Mouse (Mus musculus) stomach, postnatal 0 days (tissue): ENCODE data around the gene Il34. TPM values are rescaled to one million over a fixed set of nuclear protein-coding genes. Genes with fewer than 3 reads are reported as not detected.

Source experiments
- ATAC-seq: fragments of 200-750 bp; cut with Nextera tagmentation; 2 replicates; pipeline ENCODE4 v1.8.0; 2017; ENCODE audit not compliant: low FRiP score, low TSS enrichment
- DNase-seq: peaks from one replicate; pipeline ENCODE4 v3.0.0-alpha.2; 2016; ENCODE audit warnings: low spot score
- H3K27ac ChIP-seq: fragments of 300-500 bp; sonication (generic); replicated peaks from 2 replicates; pipeline ENCODE4 v1.5.1; 2014; ENCODE audit warnings: mild to moderate bottlenecking, control low read depth
- H3K27me3 ChIP-seq: fragments of 300-500 bp; sonication (generic); 2 replicates; pipeline ENCODE4 v1.6.1; 2014; ENCODE audit warnings: low read length; ENCODE audit not compliant: control insufficient read depth, insufficient read depth
- H3K36me3 ChIP-seq: fragments of 300-500 bp; sonication (generic); 2 replicates; pipeline ENCODE4 v1.6.1; 2014; ENCODE audit warnings: low read length, mixed read lengths; ENCODE audit not compliant: control insufficient read depth, insufficient read depth
- H3K4me1 ChIP-seq: fragments of 300-500 bp; sonication (generic); replicated peaks from 2 replicates; pipeline ENCODE4 v1.6.1; 2014; ENCODE audit warnings: antibody characterized with exemption; ENCODE audit not compliant: control insufficient read depth, insufficient read depth
- H3K4me2 ChIP-seq: fragments of 300-500 bp; sonication (generic); replicated peaks from 2 replicates; pipeline ENCODE4 v1.6.1; 2014; ENCODE audit warnings: low read depth, mild to moderate bottlenecking, control low read depth, moderate library complexity
- H3K4me3 ChIP-seq: fragments of 300-500 bp; sonication (generic); 2 replicates; pipeline ENCODE4 v1.5.1; 2014; ENCODE audit warnings: low read depth, low read length, control low read depth
- H3K9ac ChIP-seq: fragments of 300-500 bp; sonication (generic); 2 replicates; pipeline ENCODE4 v1.6.1; 2014; ENCODE audit warnings: mild to moderate bottlenecking, low read length, control low read depth, mixed read lengths
- H3K9me3 ChIP-seq: fragments of 300-500 bp; sonication (generic); 2 replicates; pipeline ENCODE4 v1.6.1; 2016; ENCODE audit warnings: low read length; ENCODE audit not compliant: control insufficient read depth
- CTCF ChIP-seq: IDR thresholded peaks from 2 replicates; pipeline ENCODE4 v1.5.1; 2016; ENCODE audit warnings: antibody characterized with exemption, low read depth, mild to moderate bottlenecking, moderate library complexity
- EP300 ChIP-seq: optimal IDR thresholded peaks from 2 replicates; pipeline ENCODE3; 2016; ENCODE audit warnings: antibody characterized with exemption
- WGBS: fragments of 180-500 bp; shearing (Covaris S2); extraction: QIAGEN DNeasy Blood & Tissue Kit; methylation state at CpG from one replicate; pipeline ENCODE4 v1.1.7; 2014; 5-methylcytosine and 5-hydroxymethylcytosine counted together
- polyA plus RNA-seq: library from polyadenylated mRNA; unstranded; fragments of >200 nt; fragmentation: Nextera tagmentation; extraction: Ambion mirVana; gene quantifications from 2 replicates; pipeline ENCODE4 v1.2.1, GENCODE M21; 2015

Il34 gene
- polyA plus RNA-seq, 1 experiment from 2014 or later, result 6.4 TPM

GRCm38 (mm10) chr8:110705391-110706287, 100.1 kb downstream of the Il34 start:
- Histone ChIP-seq H3K9me3 (no peaks in the 10 kb centered on the region), H3K4me1 (peaks cover 4% of the 10 kb centered on the region), H3K4me2 (no peak overlapping the region), H3K4me3 (no peak overlapping the region), H3K27ac (no peak overlapping the region; the same call in 1 of the 2 replicates), H3K27me3 (no peaks in the 10 kb centered on the region), H3K36me3 (no peaks in the 10 kb centered on the region), H3K9ac (no peak overlapping the region)
- 59% methylated on average over 14 of the region's 14 CpGs for WGBS
- TF ChIP-seq CTCF, result no peak
- no peak for TF ChIP-seq EP300
- DNase-seq (no peak), ATAC-seq (no peak)

- H3K36me3 ChIP-seq, result no peaks in the 10 kb centered on the region
- no peak overlapping the region for H3K4me3 ChIP-seq
- H3K9ac ChIP-seq, result no peak overlapping the region
- DNase-seq (no peak), ATAC-seq (no peak)
- peaks cover 4% of the 10 kb centered on the region for H3K4me1 ChIP-seq
- TF ChIP-seq EP300, result no peak
- TF ChIP-seq CTCF, result no peak
- H3K4me2 ChIP-seq, result no peak overlapping the region
- H3K27ac ChIP-seq, result peak overlapping the region; percentile 89
- no peaks in the 10 kb centered on the region for H3K27me3 ChIP-seq
- no peaks in the 10 kb centered on the region for H3K9me3 ChIP-seq
- 62% methylated on average over 3 of the region's 3 CpGs for WGBS
Observed at GRCm38 (mm10) chr8:110704103-110704502, 101.6 kb downstream of the Il34 start.

- ATAC-seq (no peak), DNase-seq (no peak)
- WGBS, result 60% methylated on average over 9 of the region's 9 CpGs
Observed at GRCm38 (mm10) chr8:110703460-110704061, 102.2 kb downstream of the Il34 start.

GRCm38 (mm10) chr8:110702636-110703459, 102.9 kb downstream of the Il34 start:
- H3K9me3 ChIP-seq, result no peaks in the 10 kb centered on the region
- no peak overlapping the region for H3K9ac ChIP-seq
- TF ChIP-seq CTCF (no peak), EP300 (no peak)
- H3K27me3 ChIP-seq, result no peaks in the 10 kb centered on the region
- WGBS, result 32% methylated on average over 9 of the region's 9 CpGs
- DNase-seq, result no peak
- H3K36me3 ChIP-seq, result no peaks in the 10 kb centered on the region
- H3K4me3 ChIP-seq, result no peak overlapping the region
- no peak overlapping the region for H3K4me2 ChIP-seq
- H3K27ac ChIP-seq, result peak overlapping the region; percentile 89
- peak; percentile 44; the same call in 1 of the 2 replicates for ATAC-seq
- H3K4me1 ChIP-seq, result peaks cover 4% of the 10 kb centered on the region

More at GRCm38 (mm10) chr8:110703460-110704061, 102.2 kb downstream of the Il34 start:
- no peaks in the 10 kb centered on the region for H3K27me3 ChIP-seq
- peaks cover 4% of the 10 kb centered on the region for H3K4me1 ChIP-seq
- H3K4me2 ChIP-seq, result no peak overlapping the region
- H3K4me3 ChIP-seq, result no peak overlapping the region
- no peak overlapping the region for H3K9ac ChIP-seq
- no peaks in the 10 kb centered on the region for H3K36me3 ChIP-seq
- peak overlapping the region; percentile 89 for H3K27ac ChIP-seq
- H3K9me3 ChIP-seq, result no peaks in the 10 kb centered on the region
- TF ChIP-seq EP300, result no peak

- H3K27ac ChIP-seq, result no peak overlapping the region
- H3K4me2 ChIP-seq, result no peak overlapping the region
- H3K27me3 ChIP-seq, result no peaks in the 10 kb centered on the region
- no peaks in the 10 kb centered on the region for H3K9me3 ChIP-seq
- no peaks in the 10 kb centered on the region for H3K36me3 ChIP-seq
- no peak overlapping the region for H3K9ac ChIP-seq
- peaks cover 4% of the 10 kb centered on the region for H3K4me1 ChIP-seq
- H3K4me3 ChIP-seq, result no peak overlapping the region
- no peak for ATAC-seq
- 79% methylated on average over 2 of the region's 2 CpGs for WGBS
- TF ChIP-seq CTCF (no peak), EP300 (no peak)
- DNase-seq, result no peak
Observed at GRCm38 (mm10) chr8:110700561-110700960, 105.2 kb downstream of the Il34 start.
